Mouse (Mus musculus): ENCODE data around the gene Dbi. TPM values are rescaled to one million over a fixed set of nuclear protein-coding genes. Genes with fewer than 3 reads are reported as not detected.

Dbi gene
- polyA plus RNA-seq, 1 experiment = 354 TPM

GRCm38 (mm10) chr1:120082957-120083585, 37.8 kb downstream of the Dbi start:
- H3K9me3 ChIP-seq (replicated peaks; ENCODE audit: control insufficient read depth, insufficient read depth, low read length, poor library complexity, severe bottlenecking) = no peaks in the 10 kb centered on the region
- H3K36me3 ChIP-seq (ENCODE audit: control insufficient read depth, insufficient read depth, low read length, poor library complexity, severe bottlenecking) = no peaks in the 10 kb centered on the region
- H3K4me3 ChIP-seq (ENCODE audit: low read depth, low read length) = peak overlapping the region; percentile 28
- TF ChIP-seq CTCF (IDR thresholded peaks at IDR 0.05; ENCODE audit: low read depth, low read length) (no peak), POLR2A (IDR thresholded peaks at IDR 0.05; ENCODE audit: insufficient read depth, low read length) (no peak), EP300 (IDR thresholded peaks at IDR 0.05; ENCODE audit: insufficient read depth, low read depth, low read length) (0 out of 2 replicates have a peak, but pooled peaks have one; percentile 58)
- peak overlapping the region; percentile 69 for H3K9ac ChIP-seq (ENCODE audit: low read depth, poor library complexity, severe bottlenecking)
- H3K27me3 ChIP-seq (ENCODE audit: control insufficient read depth, insufficient read depth, low read length, poor library complexity, severe bottlenecking) = no peaks in the 10 kb centered on the region
- peak overlapping the region; percentile 85 for H3K27ac ChIP-seq (ENCODE audit: insufficient read depth, low read length)
- peaks cover 8% of the 10 kb centered on the region for H3K4me1 ChIP-seq (ENCODE audit: control insufficient read depth, insufficient read depth, low read length)

- Histone ChIP-seq H3K27ac (ENCODE audit: insufficient read depth, low read length) (no peak overlapping the region), H3K9ac (ENCODE audit: low read depth, poor library complexity, severe bottlenecking) (no peak overlapping the region), H3K27me3 (ENCODE audit: control insufficient read depth, insufficient read depth, low read length, poor library complexity, severe bottlenecking) (no peaks in the 10 kb centered on the region), H3K36me3 (ENCODE audit: control insufficient read depth, insufficient read depth, low read length, poor library complexity, severe bottlenecking) (no peaks in the 10 kb centered on the region), H3K9me3 (replicated peaks; ENCODE audit: control insufficient read depth, insufficient read depth, low read length, poor library complexity, severe bottlenecking) (no peaks in the 10 kb centered on the region), H3K4me3 (ENCODE audit: low read depth, low read length) (no peak overlapping the region), H3K4me1 (ENCODE audit: control insufficient read depth, insufficient read depth, low read length) (peaks cover 14% of the 10 kb centered on the region)
- TF ChIP-seq EP300 (IDR thresholded peaks at IDR 0.05; ENCODE audit: insufficient read depth, low read depth, low read length) = no peak
- no peak for TF ChIP-seq POLR2A (IDR thresholded peaks at IDR 0.05; ENCODE audit: insufficient read depth, low read length)
- no peak for TF ChIP-seq CTCF (IDR thresholded peaks at IDR 0.05; ENCODE audit: low read depth, low read length)
These were observed 40.2 kb downstream of the Dbi start for GRCm38 (mm10) chr1:120080632-120081031.

DNA sequence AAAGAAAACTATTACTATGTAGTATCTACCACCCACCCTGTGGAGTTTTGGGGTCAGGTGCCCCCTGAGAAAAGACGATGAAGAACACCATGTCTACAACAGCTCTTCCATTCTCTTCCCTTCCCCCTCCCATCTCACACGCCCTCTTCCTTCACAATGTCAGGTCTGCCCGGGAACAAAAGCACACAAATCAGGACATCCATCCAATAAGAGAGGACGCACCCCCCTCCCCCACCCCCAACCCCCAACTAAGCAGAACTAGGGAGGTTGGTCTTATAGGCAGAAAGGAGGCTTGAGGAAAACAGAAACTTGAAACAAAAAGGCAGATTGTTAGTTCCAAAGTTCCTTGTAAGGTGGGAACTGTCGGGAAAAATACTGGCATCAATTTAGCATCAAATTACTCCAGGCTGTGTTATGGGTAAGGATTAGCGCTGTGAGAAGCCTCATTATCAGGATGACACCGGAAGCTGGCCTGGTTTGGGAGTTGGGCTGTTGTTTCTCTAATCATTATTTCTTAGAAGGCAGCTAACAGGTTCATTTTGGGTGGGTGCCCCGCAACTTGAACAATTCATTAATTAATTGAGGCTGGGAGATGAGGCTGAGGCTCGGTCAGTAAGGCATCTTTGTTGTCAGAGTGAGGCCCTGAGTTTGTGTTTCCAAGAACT, 43.0 kb downstream of the Dbi start:
- H3K27ac ChIP-seq (ENCODE audit: insufficient read depth, low read length) = peak overlapping the region; percentile 93
- TF ChIP-seq POLR2A (IDR thresholded peaks at IDR 0.05; ENCODE audit: insufficient read depth, low read length) (no peak), CTCF (IDR thresholded peaks at IDR 0.05; ENCODE audit: low read depth, low read length) (no peak), EP300 (IDR thresholded peaks at IDR 0.05; ENCODE audit: insufficient read depth, low read depth, low read length) (0 out of 2 replicates have a peak, but pooled peaks have one; percentile 33)

DNA sequence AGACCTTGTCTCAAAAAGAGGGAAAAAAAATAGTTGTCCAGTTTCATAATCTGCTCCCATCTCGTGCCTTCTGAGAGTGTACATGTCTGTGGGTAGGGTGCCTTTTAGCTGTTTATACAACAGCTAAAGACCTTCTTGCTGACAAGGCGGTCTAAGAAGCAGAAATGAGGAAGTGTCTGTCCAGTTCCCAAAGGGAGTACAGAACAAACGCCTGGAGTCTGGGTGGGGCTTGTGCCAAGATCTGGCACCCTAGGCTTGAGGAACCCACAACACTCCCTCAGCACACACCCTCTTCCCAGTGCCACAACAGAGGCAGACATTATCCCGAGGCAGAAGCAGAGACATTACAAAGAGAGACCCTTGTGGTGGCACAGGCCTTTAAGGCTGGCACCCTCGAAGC, 45.4 kb downstream of the Dbi start:
- TF ChIP-seq EP300 (IDR thresholded peaks at IDR 0.05; ENCODE audit: insufficient read depth, low read depth, low read length) (no peak), POLR2A (IDR thresholded peaks at IDR 0.05; ENCODE audit: insufficient read depth, low read length) (no peak), CTCF (IDR thresholded peaks at IDR 0.05; ENCODE audit: low read depth, low read length) (no peak)
- Histone ChIP-seq H3K4me3 (ENCODE audit: low read depth, low read length) (no peak overlapping the region), H3K4me1 (ENCODE audit: control insufficient read depth, insufficient read depth, low read length) (peaks cover 9% of the 10 kb centered on the region), H3K27me3 (ENCODE audit: control insufficient read depth, insufficient read depth, low read length, poor library complexity, severe bottlenecking) (no peaks in the 10 kb centered on the region), H3K9me3 (replicated peaks; ENCODE audit: control insufficient read depth, insufficient read depth, low read length, poor library complexity, severe bottlenecking) (no peaks in the 10 kb centered on the region), H3K9ac (ENCODE audit: low read depth, poor library complexity, severe bottlenecking) (no peak overlapping the region), H3K27ac (ENCODE audit: insufficient read depth, low read length) (no peak overlapping the region), H3K36me3 (ENCODE audit: control insufficient read depth, insufficient read depth, low read length, poor library complexity, severe bottlenecking) (no peaks in the 10 kb centered on the region)

More for the DNA sequence above, 43.0 kb downstream of the Dbi start:
- H3K36me3 ChIP-seq (ENCODE audit: control insufficient read depth, insufficient read depth, low read length, poor library complexity, severe bottlenecking) = no peaks in the 10 kb centered on the region
- no peaks in the 10 kb centered on the region for H3K9me3 ChIP-seq (replicated peaks; ENCODE audit: control insufficient read depth, insufficient read depth, low read length, poor library complexity, severe bottlenecking)
- H3K4me1 ChIP-seq (ENCODE audit: control insufficient read depth, insufficient read depth, low read length) = peaks cover 12% of the 10 kb centered on the region
- H3K4me3 ChIP-seq (ENCODE audit: low read depth, low read length) = no peak overlapping the region
- H3K27me3 ChIP-seq (ENCODE audit: control insufficient read depth, insufficient read depth, low read length, poor library complexity, severe bottlenecking) = no peaks in the 10 kb centered on the region
- H3K9ac ChIP-seq (ENCODE audit: low read depth, poor library complexity, severe bottlenecking) = no peak overlapping the region

- Histone ChIP-seq H3K27ac (ENCODE audit: insufficient read depth, low read length) (peak overlapping the region; percentile 22), H3K4me3 (ENCODE audit: low read depth, low read length) (no peak overlapping the region), H3K36me3 (ENCODE audit: control insufficient read depth, insufficient read depth, low read length, poor library complexity, severe bottlenecking) (no peaks in the 10 kb centered on the region), H3K4me1 (ENCODE audit: control insufficient read depth, insufficient read depth, low read length) (peaks cover 9% of the 10 kb centered on the region), H3K9me3 (replicated peaks; ENCODE audit: control insufficient read depth, insufficient read depth, low read length, poor library complexity, severe bottlenecking) (no peaks in the 10 kb centered on the region), H3K9ac (ENCODE audit: low read depth, poor library complexity, severe bottlenecking) (no peak overlapping the region), H3K27me3 (ENCODE audit: control insufficient read depth, insufficient read depth, low read length, poor library complexity, severe bottlenecking) (no peaks in the 10 kb centered on the region)
- TF ChIP-seq EP300 (IDR thresholded peaks at IDR 0.05; ENCODE audit: insufficient read depth, low read depth, low read length) = no peak
- no peak for TF ChIP-seq CTCF (IDR thresholded peaks at IDR 0.05; ENCODE audit: low read depth, low read length)
- TF ChIP-seq POLR2A (IDR thresholded peaks at IDR 0.05; ENCODE audit: insufficient read depth, low read length) = no peak
These were observed 45.9 kb downstream of the Dbi start for GRCm38 (mm10) chr1:120074931-120075330.

DNA sequence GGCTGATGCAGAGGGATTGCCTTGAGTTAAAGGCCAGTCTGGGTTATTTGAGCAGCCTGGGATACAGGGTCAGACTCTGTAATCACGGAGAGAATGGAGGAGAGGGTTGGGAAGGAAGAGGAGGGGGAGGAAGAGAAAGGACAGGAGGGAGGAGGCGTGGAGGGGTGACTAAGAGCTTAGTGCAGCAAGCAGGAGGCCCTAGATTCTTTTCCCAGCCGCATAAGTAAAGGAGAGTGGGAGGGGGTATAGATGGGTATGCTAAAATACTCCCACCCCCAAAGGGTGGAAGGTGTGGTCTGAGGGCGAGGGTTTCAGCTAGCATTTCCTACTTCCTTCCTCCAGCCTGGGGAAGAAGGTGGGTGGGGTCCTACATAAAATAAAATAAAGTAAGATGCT, 46.6 kb downstream of the Dbi start:
- TF ChIP-seq EP300 (IDR thresholded peaks at IDR 0.05; ENCODE audit: insufficient read depth, low read depth, low read length) = no peak
- Histone ChIP-seq H3K4me3 (ENCODE audit: low read depth, low read length) (peak overlapping the region; percentile 78), H3K4me1 (ENCODE audit: control insufficient read depth, insufficient read depth, low read length) (peaks cover 9% of the 10 kb centered on the region), H3K36me3 (ENCODE audit: control insufficient read depth, insufficient read depth, low read length, poor library complexity, severe bottlenecking) (no peaks in the 10 kb centered on the region), H3K27ac (ENCODE audit: insufficient read depth, low read length) (peak overlapping the region; percentile 88), H3K27me3 (ENCODE audit: control insufficient read depth, insufficient read depth, low read length, poor library complexity, severe bottlenecking) (no peaks in the 10 kb centered on the region), H3K9ac (ENCODE audit: low read depth, poor library complexity, severe bottlenecking) (peak overlapping the region; percentile 60), H3K9me3 (replicated peaks; ENCODE audit: control insufficient read depth, insufficient read depth, low read length, poor library complexity, severe bottlenecking) (no peaks in the 10 kb centered on the region)
